Mouse (Mus musculus) MEL (cell line): ENCODE measurements around the gene Plxna4.

Source experiments
- CTCF ChIP-seq, 3 experiments: IDR thresholded peaks in 2 of 3; conservative IDR thresholded peaks in 1 of 3; 2 replicates each; pipeline ENCODE4 v1.5.1; 2011 to 2012; ENCODE audit warnings: low read length in 3 of 3, low read depth in 2 of 3, mild to moderate bottlenecking in 2 of 3, improper control_type of control experiment in 1 of 3, inconsistent platforms in 1 of 3, mixed read lengths in 1 of 3, moderate library complexity in 1 of 3; ENCODE audit not compliant: control insufficient read depth in 1 of 3, insufficient read depth in 1 of 3, poor library complexity in 1 of 3, severe bottlenecking in 1 of 3
- EP300 ChIP-seq, 2 experiments: IDR thresholded peaks; 2 replicates each; pipeline ENCODE4 v1.6.1; 2011; ENCODE audit warnings: improper control_type of control experiment in 2 of 2, low read length in 2 of 2, low read depth in 1 of 2, mild to moderate bottlenecking in 1 of 2
- MAX ChIP-seq: IDR thresholded peaks from 2 replicates; pipeline ENCODE4 v1.6.1; 2011; ENCODE audit warnings: low read length, improper control_type of control experiment
- NRF1 ChIP-seq: IDR thresholded peaks from 2 replicates; pipeline ENCODE4 v1.6.1; 2014; ENCODE audit warnings: low read depth, mild to moderate bottlenecking, inconsistent platforms, low read length, improper control_type of control experiment, moderate library complexity; ENCODE audit not compliant: poor library complexity, insufficient read depth, severe bottlenecking
- RAD21 ChIP-seq: IDR thresholded peaks from 2 replicates; pipeline ENCODE4 v1.6.1; 2011; ENCODE audit warnings: mild to moderate bottlenecking, low read depth, low read length, improper control_type of control experiment
- TAL1 ChIP-seq: IDR thresholded peaks from 2 replicates; pipeline ENCODE4 v1.6.1; 2012; ENCODE audit warnings: mild to moderate bottlenecking, inconsistent platforms, low read length, moderate library complexity, mixed read lengths

DNA sequence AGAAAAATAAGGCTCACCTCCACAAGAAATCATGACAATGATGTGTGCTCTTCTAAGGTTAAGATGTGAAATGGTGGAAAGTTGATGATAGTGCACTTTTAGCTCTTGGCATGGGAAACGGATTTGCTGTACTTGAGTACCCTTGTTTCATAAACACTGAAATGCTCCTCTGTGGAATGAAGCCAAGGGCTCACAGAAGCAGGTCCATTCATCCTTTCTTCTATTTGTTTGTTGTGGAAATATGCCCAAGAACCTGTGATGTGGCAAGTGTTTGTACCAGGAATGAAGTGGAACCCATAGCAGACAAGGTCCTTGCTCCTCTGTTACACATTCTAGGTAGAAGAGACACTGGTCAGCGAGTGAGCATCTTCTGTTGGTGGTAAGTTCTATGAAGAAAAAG lies 13.3 kb upstream of the Plxna4 start:
- no peak for TF ChIP-seq TAL1
- no peak for TF ChIP-seq NRF1
- TF ChIP-seq MAX, result no peak
- no peak for TF ChIP-seq EP300 (IDR thresholded peaks at IDR 0.05; ENCODE audit: low read depth in 1 of 2, low read length in 2 of 2)
- no peak for TF ChIP-seq CTCF (IDR thresholded peaks at IDR 0.05 in 2 of 3, conservative IDR thresholded peaks at IDR 0.05 in 1 of 3; ENCODE audit: control insufficient read depth in 1 of 3, insufficient read depth in 1 of 3, low read depth in 2 of 3, low read length in 3 of 3, poor library complexity in 1 of 3, severe bottlenecking in 1 of 3)
- TF ChIP-seq RAD21, result no peak
